Mouse (Mus musculus): Measurements from ENCODE around the gene Nfic.

GRCm38 (mm10) chr10:81416581-81417226, 38.7 kb downstream of the Nfic start:
- TF ChIP-seq CTCF (IDR thresholded peaks at IDR 0.05; ENCODE audit: low read depth, low read length), result no peak
- TF ChIP-seq POLR2A (IDR thresholded peaks at IDR 0.05; ENCODE audit: borderline replicate concordance, low read depth, low read length), result no peak
